28 mouse cellular contexts compared by ENCODE assay signal in the genomic region with DNA sequence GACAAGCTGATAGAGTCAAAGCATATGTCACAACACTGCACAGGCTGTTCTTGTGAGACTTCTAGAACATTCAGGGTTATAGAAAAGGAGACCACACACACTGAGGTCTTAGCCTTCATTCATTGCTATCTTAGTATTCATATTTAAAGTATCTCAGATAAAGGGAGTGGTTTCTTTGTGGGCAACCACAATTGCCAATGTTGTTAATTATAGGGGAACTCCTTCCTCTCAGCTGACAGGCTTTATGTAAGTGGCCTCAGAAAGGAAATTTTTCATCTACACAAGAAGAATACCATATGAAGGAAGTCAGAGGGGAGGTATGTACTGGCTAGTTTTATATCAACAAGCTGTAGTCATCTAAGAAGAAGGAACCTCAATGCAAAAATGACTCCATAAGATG. TPM values are rescaled to one million over a fixed set of nuclear protein-coding genes. Genes with fewer than 3 reads are reported as not detected.
DNase-seq lines count a peak whose midpoint lies in the region; ATAC-seq and TF ChIP-seq lines count a peak whose summit lies in the region.
"Had no signal": no experiment of that assay in that cellular context is flagged by ENCODE, and none has a peak within 500 bp of the region (broad histone marks: within the 10 kb centered on the region; RNA-seq: fewer than 3 reads in every experiment).

No protein-coding gene starts in this region.

- H3K79me2 ChIP-seq in MEL (ENCODE audit: control insufficient read depth, insufficient read depth, low read length, poor library complexity): no peaks in the 10 kb centered on the region

- no peak overlapping the region for H3K4me3 ChIP-seq in MEL (ENCODE audit: control insufficient read depth in 1 of 2, insufficient read depth in 1 of 2, low read depth in 2 of 2, low read length in 2 of 2)
- H3K4me3 ChIP-seq in midbrain, embryonic 11.5 days (ENCODE audit: low read depth, low read length): no peak overlapping the region
- H3K4me3 ChIP-seq: embryonic facial prominence, embryonic 10.5 days; embryonic facial prominence, embryonic 12.5 days; forebrain, embryonic 13.5 days; forebrain, embryonic 15.5 days had no signal

- H3K4me2 ChIP-seq in midbrain, embryonic 11.5 days: no peak overlapping the region
- H3K4me2 ChIP-seq: embryonic facial prominence, embryonic 12.5 days; forebrain, embryonic 13.5 days; forebrain, embryonic 15.5 days had no signal

- H3K9ac ChIP-seq in MEL (ENCODE audit: control insufficient read depth, low read depth, low read length, poor library complexity, severe bottlenecking): no peak overlapping the region
- H3K9ac ChIP-seq in midbrain, embryonic 11.5 days (ENCODE audit: low read length): no peak overlapping the region
- H3K9ac ChIP-seq: embryonic facial prominence, embryonic 12.5 days; forebrain, embryonic 13.5 days; forebrain, embryonic 15.5 days; forebrain, postnatal 0 days had no signal

- ATAC-seq in common myeloid progenitor, adult 5-6 weeks (replicated peaks; ENCODE audit: low read depth, poor library complexity, severe bottlenecking): peak; percentile 86
- ATAC-seq in hematopoietic stem cell, adult 5-6 weeks (replicated peaks in 1 of 2; ENCODE audit: insufficient read depth in 1 of 2, low FRiP score in 2 of 2, low TSS enrichment in 1 of 2, low read depth in 1 of 2, poor library complexity in 2 of 2, severe bottlenecking in 2 of 2): peak; percentile 37 to 45; a peak in 1 of 4 replicates
- no peak for ATAC-seq in midbrain, embryonic 11.5 days (ENCODE audit: low FRiP score)
- ATAC-seq: activated CD4-positive, CD25-positive, alpha-beta regulatory T cell, adult 4 months; CD4-positive, CD25-positive, alpha-beta regulatory T cell, adult 4 months; forebrain, embryonic 13.5 days; forebrain, embryonic 15.5 days; forebrain, postnatal 0 days; Patski had no signal

- no peaks in the 10 kb centered on the region for H3K36me3 ChIP-seq in MEL (ENCODE audit: control insufficient read depth in 1 of 2, insufficient read depth in 2 of 2, low read length in 2 of 2)
- no peaks in the 10 kb centered on the region for H3K36me3 ChIP-seq in midbrain, embryonic 11.5 days (ENCODE audit: control insufficient read depth, insufficient read depth, low read length)
- H3K36me3 ChIP-seq: embryonic facial prominence, embryonic 10.5 days; embryonic facial prominence, embryonic 12.5 days; forebrain, embryonic 15.5 days; G1E had no signal

- DNase-seq in 416B (ENCODE audit: low read depth): peak; percentile 26
- no peak for DNase-seq in MEL (ENCODE audit: low read depth, low spot score)
- DNase-seq in midbrain, embryonic 11.5 days (ENCODE audit: low spot score, missing footprints): no peak
- no peak for DNase-seq in adrenal gland, postnatal 4 days (ENCODE audit: low spot score in 2 of 2)
- DNase-seq in layer of hippocampus, postnatal 25 days (ENCODE audit: extremely low spot score in 1 of 2, low spot score in 1 of 2): no peak
- no peak for DNase-seq in urinary bladder, adult 2 months (ENCODE audit: low spot score)
- DNase-seq: adrenal gland, adult 8-10 months; adrenal gland, postnatal 14 days; adrenal gland, postnatal 36 days; B cell, adult 2 months; cerebellum, adult 11 months; cerebellum, adult 18-20 months; cerebellum, adult 8-10 months; cerebellum, adult 9-11 months; cerebellum, postnatal 14 days; cerebellum, postnatal 36 days; forebrain, postnatal 0 days had no signal

- H3K27me3 ChIP-seq in MEL (ENCODE audit: control insufficient read depth in 1 of 2, insufficient read depth in 2 of 2, low read length in 2 of 2): no peaks in the 10 kb centered on the region
- no peaks in the 10 kb centered on the region for H3K27me3 ChIP-seq in midbrain, embryonic 11.5 days (ENCODE audit: control insufficient read depth, insufficient read depth, low read length)
- H3K27me3 ChIP-seq: CH12.LX; embryonic facial prominence, embryonic 12.5 days; forebrain, embryonic 13.5 days; forebrain, embryonic 15.5 days; Patski had no signal

- no peaks in the 10 kb centered on the region for H3K9me3 ChIP-seq in MEL (replicated peaks; ENCODE audit: insufficient read depth, low read length)
- no peaks in the 10 kb centered on the region for H3K9me3 ChIP-seq in midbrain, embryonic 11.5 days (ENCODE audit: control insufficient read depth, low read length)
- H3K9me3 ChIP-seq: embryonic facial prominence, embryonic 10.5 days; embryonic facial prominence, embryonic 12.5 days; forebrain, embryonic 13.5 days; forebrain, embryonic 15.5 days; G1E had no signal

- no peak for TF ChIP-seq RAD21 in MEL (IDR thresholded peaks at IDR 0.05; ENCODE audit: low read depth, low read length)

- no peaks in the 10 kb centered on the region for H3K4me1 ChIP-seq in MEL (ENCODE audit: control insufficient read depth in 1 of 2, insufficient read depth in 2 of 2, low read length in 2 of 2)
- H3K4me1 ChIP-seq in midbrain, embryonic 11.5 days (ENCODE audit: control insufficient read depth, insufficient read depth, low read length): no peaks in the 10 kb centered on the region
- H3K4me1 ChIP-seq: embryonic facial prominence, embryonic 10.5 days; embryonic facial prominence, embryonic 12.5 days; forebrain, embryonic 13.5 days; forebrain, embryonic 15.5 days had no signal

- peak in 1 of 2 experiments; percentile 18; a peak in 1 of 4 replicates for TF ChIP-seq EP300 in MEL (IDR thresholded peaks at IDR 0.05; ENCODE audit: low read depth in 1 of 2, low read length in 2 of 2)

- no peak for TF ChIP-seq POLR2A in MEL (IDR thresholded peaks at IDR 0.05; ENCODE audit: control insufficient read depth in 1 of 2, insufficient read depth in 1 of 2, low read depth in 1 of 2, low read length in 2 of 2, poor library complexity in 1 of 2)

- no peak overlapping the region for H3K27ac ChIP-seq in MEL (ENCODE audit: control insufficient read depth, low read depth, low read length)
- H3K27ac ChIP-seq in midbrain, embryonic 11.5 days (ENCODE audit: low read depth, low read length): no peak overlapping the region
- H3K27ac ChIP-seq: embryonic facial prominence, embryonic 10.5 days; embryonic facial prominence, embryonic 12.5 days; forebrain, embryonic 13.5 days; forebrain, embryonic 15.5 days had no signal

- TF ChIP-seq CTCF in MEL (IDR thresholded peaks at IDR 0.05 in 2 of 3, conservative IDR thresholded peaks at IDR 0.05 in 1 of 3; ENCODE audit: control insufficient read depth in 1 of 3, insufficient read depth in 1 of 3, low read depth in 2 of 3, low read length in 3 of 3, poor library complexity in 1 of 3, severe bottlenecking in 1 of 3): no peak

TF ChIP-seq in MEL, 35 proteins besides CTCF, POLR2A, EP300 and RAD21:
- TF ChIP-seq SIN3A (IDR thresholded peaks at IDR 0.05; ENCODE audit: low read length) (no peak), HCFC1 (IDR thresholded peaks at IDR 0.05; ENCODE audit: low read depth, low read length) (no peak), MEF2A (IDR thresholded peaks at IDR 0.05; ENCODE audit: extremely low read depth, insufficient replicate concordance, low read depth, low read length, poor library complexity, severe bottlenecking) (no peak), NELFE (IDR thresholded peaks at IDR 0.05; ENCODE audit: low read depth, low read length) (no peak), ETS1 (IDR thresholded peaks at IDR 0.05; ENCODE audit: low read depth, low read length) (peak; percentile 61), TCF12 (IDR thresholded peaks at IDR 0.05; ENCODE audit: low read depth, low read length) (no peak)

RNA-seq across cellular contexts. Expression of a gene that starts 53.0 kb away (rescaled TPM):
- total RNA-seq in MEL (2012; rRNA removed): 112 and 118 TPM in 2 replicates
- polyA plus RNA-seq in MEL (2012; ENCODE audit: insufficient read depth in 1 of 2, insufficient read length in 2 of 2, low read depth in 1 of 2, low replicate concordance in 2 of 2, missing spikeins in 1 of 2): 100 to 1,000 TPM; 105 to 211 TPM
- total RNA-seq in common myeloid progenitor, adult 5-6 weeks (2017): 42.5 and 52.3 TPM in 2 replicates
- 67.4 and 73.3 TPM in 2 replicates for total RNA-seq in hematopoietic stem cell, adult 5-6 weeks (2017)
- polyA plus RNA-seq in midbrain, embryonic 11.5 days (2014; fragmentation: Nextera tagmentation; extraction: Ambion mirVana): 144 and 149 TPM in 2 replicates
- total RNA-seq in adrenal gland, postnatal 4 days (2021): 10 to 100 TPM; 55.0 to 59.3 TPM
- total RNA-seq in layer of hippocampus, postnatal 25 days (2021): 10 to 100 TPM in 1 of 2 experiments, 1 to 10 TPM in 1; 6.1 to 10.1 TPM
- polyA plus RNA-seq in urinary bladder, adult 2 months (2012; rRNA removed): 22.5 and 24.7 TPM in 2 replicates
